Mouse (Mus musculus) liver, embryonic 14.5 days (tissue): ENCODE results near the gene Grasp.

ENCODE experiments used
- CTCF ChIP-seq: IDR thresholded peaks from 2 replicates; pipeline ENCODE4 v1.5.1; 2016; ENCODE audit warnings: antibody characterized with exemption, low read depth, control low read depth
- EP300 ChIP-seq: IDR thresholded peaks from 2 replicates; pipeline ENCODE4 v1.6.1; 2016; ENCODE audit warnings: antibody characterized with exemption, low read depth

DNA sequence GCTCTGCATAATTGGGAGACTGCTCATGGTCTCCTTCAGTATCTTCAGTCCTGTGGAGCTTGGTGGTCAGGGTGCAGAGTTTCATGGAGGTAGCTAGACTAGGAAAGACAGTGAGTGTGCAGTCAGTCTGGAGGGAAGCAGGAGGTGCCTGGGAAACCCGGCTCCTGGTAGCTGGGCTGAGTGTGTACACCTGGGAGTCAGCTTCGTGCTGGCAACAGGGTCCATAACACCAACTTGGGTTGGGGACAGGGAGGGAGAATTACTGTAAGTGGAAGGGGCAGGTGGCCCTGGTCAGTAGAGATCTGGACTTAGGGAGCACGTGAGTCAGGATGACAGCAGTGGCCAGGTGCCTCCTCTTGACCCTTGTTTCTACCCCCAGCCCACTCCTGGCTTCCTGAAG, 35.9 kb downstream of the Grasp start:
- TF ChIP-seq CTCF: no peak
- TF ChIP-seq EP300: no peak
